Mouse (Mus musculus) liver, adult 2 months (tissue): ENCODE results near the gene Ttll11.

Experiments
- CTCF ChIP-seq: fragments of 200-500 bp; IDR thresholded peaks from 2 replicates; pipeline ENCODE4 v1.5.1; 2011; ENCODE audit warnings: low read depth, low read length, control low read depth
- POLR2A ChIP-seq: fragments of 200-500 bp; IDR thresholded peaks from 2 replicates; pipeline ENCODE4 v1.6.1; 2011; ENCODE audit warnings: low read length, control low read depth; ENCODE audit not compliant: insufficient read depth; ENCODE audit errors: extremely low read depth

DNA sequence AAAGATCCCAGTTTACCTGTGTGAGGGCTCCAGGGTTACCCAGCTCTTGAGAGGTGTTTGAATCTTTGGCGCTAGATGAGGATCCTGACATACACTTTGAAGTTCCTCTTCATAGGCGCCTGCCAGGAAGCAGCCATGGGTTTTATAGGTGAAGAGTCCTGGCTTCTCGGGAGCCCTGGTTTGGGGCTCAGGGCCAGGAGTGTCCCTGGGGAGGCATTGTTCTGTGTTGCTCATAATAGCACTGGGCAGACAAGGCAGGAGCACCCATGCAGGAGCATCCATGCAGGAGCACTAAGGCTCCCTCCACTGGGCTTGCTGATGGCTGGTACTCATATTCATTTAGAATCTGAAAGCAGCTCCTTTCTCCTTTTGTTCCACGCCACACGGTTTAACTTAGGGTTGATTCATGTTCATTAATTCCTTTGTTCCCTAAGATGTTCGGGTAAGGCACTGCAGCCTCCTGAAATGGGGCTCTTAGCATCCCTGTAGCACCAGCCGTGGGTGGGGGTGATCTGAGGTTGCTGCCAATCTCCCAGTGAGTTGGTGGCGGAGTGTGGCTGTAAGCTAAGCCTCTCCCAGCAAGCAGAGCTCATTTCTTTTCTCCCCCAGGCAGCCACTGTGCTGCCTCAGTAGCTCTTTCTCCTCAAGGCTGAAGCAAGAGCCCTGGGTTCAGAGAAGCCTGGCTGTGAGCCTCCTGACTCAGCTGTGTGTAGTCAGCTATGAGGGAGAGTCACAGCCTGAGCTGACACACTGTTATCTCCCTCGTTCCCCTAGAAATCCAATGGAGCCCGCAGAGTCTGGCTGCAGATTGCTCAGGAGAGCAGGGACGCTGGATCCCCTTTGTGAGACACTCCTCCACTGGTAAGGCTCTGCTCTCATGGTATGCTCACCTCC lies 133.9 kb downstream of the Ttll11 start:
- TF ChIP-seq POLR2A (no peak), CTCF (no peak)
